Mouse (Mus musculus): ENCODE results near the gene Otulinl. TPM values are rescaled to one million over a fixed set of nuclear protein-coding genes. Genes with fewer than 3 reads are reported as not detected.
A peak's percentile ranks its signal among the peaks of the same experiment; 100 is the strongest.
"Not testable (repeated sequence)": the region's sequence is repeated elsewhere in the genome, so short reads cannot be mapped to it uniquely, and the experiment has no call there.

Otulinl gene
- polyA plus RNA-seq (2011; ENCODE audit: insufficient read depth, insufficient read length, low replicate concordance, missing spikeins) = 6.6 and 12.2 TPM in 2 replicates

GRCm38 (mm10) chr15:27681419-27682187 is at the start of gene Otulinl:
TSS of gene Otulinl (minus strand) at chr15:27681579.
- H3K4me3 ChIP-seq (replicated peaks; ENCODE audit: control insufficient read depth, low read depth, low read length) = peak within 1 kb of the TSS; percentile 71
- H3K27ac ChIP-seq (ENCODE audit: control insufficient read depth, insufficient read depth, low read depth, low read length, poor library complexity) = peak within 1 kb of the TSS; percentile 77
- peaks cover 2% of the 10 kb centered on the region; the same call in 1 of the 2 replicates for H3K4me1 ChIP-seq (ENCODE audit: control insufficient read depth, insufficient read depth, low read length)
- no peak for TF ChIP-seq CTCF (IDR thresholded peaks at IDR 0.05; ENCODE audit: control insufficient read depth, insufficient read depth, low read length)
- peak; percentile 61; the same call in 1 of the 2 replicates for TF ChIP-seq POLR2A (IDR thresholded peaks at IDR 0.05; ENCODE audit: borderline replicate concordance, control insufficient read depth, low read depth, low read length)
- WGBS = 2% methylated on average over 59 of the region's 59 CpGs

- H3K4me3 ChIP-seq (replicated peaks; ENCODE audit: control insufficient read depth, low read depth, low read length) = no peak overlapping the region
- no peak overlapping the region for H3K27ac ChIP-seq (ENCODE audit: control insufficient read depth, insufficient read depth, low read depth, low read length, poor library complexity)
- TF ChIP-seq POLR2A (IDR thresholded peaks at IDR 0.05; ENCODE audit: borderline replicate concordance, control insufficient read depth, low read depth, low read length) (no peak), CTCF (IDR thresholded peaks at IDR 0.05; ENCODE audit: control insufficient read depth, insufficient read depth, low read length) (no peak)
- H3K4me1 ChIP-seq (ENCODE audit: control insufficient read depth, insufficient read depth, low read length) = peaks cover 5% of the 10 kb centered on the region; the same call in 1 of the 2 replicates
- 21% methylated on average over 6 of the region's 6 CpGs for WGBS
Observed at GRCm38 (mm10) chr15:27726228-27726627, 44.8 kb upstream of the Otulinl start.

- H3K27ac ChIP-seq (ENCODE audit: control insufficient read depth, insufficient read depth, low read depth, low read length, poor library complexity) = 0 out of 2 replicates have a peak overlapping the region, but pooled peaks have one; percentile 10
Observed at GRCm38 (mm10) chr15:27724796-27725680, 43.7 kb upstream of the Otulinl start.

GRCm38 (mm10) chr15:27724298-27724697 is 42.9 kb upstream of the Otulinl start:
- WGBS = 17% methylated on average over 6 of the region's 6 CpGs
- no peak overlapping the region for H3K27ac ChIP-seq (ENCODE audit: control insufficient read depth, insufficient read depth, low read depth, low read length, poor library complexity)
- peaks cover 5% of the 10 kb centered on the region; the same call in 1 of the 2 replicates for H3K4me1 ChIP-seq (ENCODE audit: control insufficient read depth, insufficient read depth, low read length)
- TF ChIP-seq POLR2A (IDR thresholded peaks at IDR 0.05; ENCODE audit: borderline replicate concordance, control insufficient read depth, low read depth, low read length) (no peak), CTCF (IDR thresholded peaks at IDR 0.05; ENCODE audit: control insufficient read depth, insufficient read depth, low read length) (no peak)
- H3K4me3 ChIP-seq (replicated peaks; ENCODE audit: control insufficient read depth, low read depth, low read length) = no peak overlapping the region

More at GRCm38 (mm10) chr15:27724796-27725680, 43.7 kb upstream of the Otulinl start:
- Histone ChIP-seq H3K4me1 (ENCODE audit: control insufficient read depth, insufficient read depth, low read length) (peaks cover 5% of the 10 kb centered on the region; the same call in 1 of the 2 replicates), H3K4me3 (replicated peaks; ENCODE audit: control insufficient read depth, low read depth, low read length) (no peak overlapping the region)
- TF ChIP-seq POLR2A (IDR thresholded peaks at IDR 0.05; ENCODE audit: borderline replicate concordance, control insufficient read depth, low read depth, low read length) (no peak), CTCF (IDR thresholded peaks at IDR 0.05; ENCODE audit: control insufficient read depth, insufficient read depth, low read length) (no peak)
- 20% methylated on average over 9 of the region's 9 CpGs for WGBS

GRCm38 (mm10) chr15:27723746-27724145 is 42.4 kb upstream of the Otulinl start:
- Histone ChIP-seq H3K27ac (ENCODE audit: control insufficient read depth, insufficient read depth, low read depth, low read length, poor library complexity) (no peak overlapping the region), H3K4me3 (replicated peaks; ENCODE audit: control insufficient read depth, low read depth, low read length) (no peak overlapping the region), H3K4me1 (ENCODE audit: control insufficient read depth, insufficient read depth, low read length) (peaks cover 5% of the 10 kb centered on the region; the same call in 1 of the 2 replicates)
- TF ChIP-seq CTCF (IDR thresholded peaks at IDR 0.05; ENCODE audit: control insufficient read depth, insufficient read depth, low read length) = no peak
- no peak for TF ChIP-seq POLR2A (IDR thresholded peaks at IDR 0.05; ENCODE audit: borderline replicate concordance, control insufficient read depth, low read depth, low read length)
- 56% methylated on average over 6 of the region's 6 CpGs for WGBS

- not testable (repeated sequence) for H3K4me1 ChIP-seq (ENCODE audit: control insufficient read depth, insufficient read depth, low read length); H3K27ac ChIP-seq (ENCODE audit: control insufficient read depth, insufficient read depth, low read depth, low read length, poor library complexity); H3K4me3 ChIP-seq (replicated peaks; ENCODE audit: control insufficient read depth, low read depth, low read length)
- 82% methylated on average over 8 of the region's 8 CpGs for WGBS
Observed at GRCm38 (mm10) chr15:27720297-27720696, 38.9 kb upstream of the Otulinl start.

GRCm38 (mm10) chr15:27718668-27719067 is 37.3 kb upstream of the Otulinl start:
- TF ChIP-seq POLR2A (IDR thresholded peaks at IDR 0.05; ENCODE audit: borderline replicate concordance, control insufficient read depth, low read depth, low read length) (no peak), CTCF (IDR thresholded peaks at IDR 0.05; ENCODE audit: control insufficient read depth, insufficient read depth, low read length) (no peak)
- Histone ChIP-seq H3K4me3 (replicated peaks; ENCODE audit: control insufficient read depth, low read depth, low read length) (no peak overlapping the region), H3K4me1 (ENCODE audit: control insufficient read depth, insufficient read depth, low read length) (no peaks in the 10 kb centered on the region), H3K27ac (ENCODE audit: control insufficient read depth, insufficient read depth, low read depth, low read length, poor library complexity) (no peak overlapping the region)
- 66% methylated on average over 7 of the region's 7 CpGs for WGBS

GRCm38 (mm10) chr15:27715331-27715730 is 34.0 kb upstream of the Otulinl start:
- TF ChIP-seq CTCF (IDR thresholded peaks at IDR 0.05; ENCODE audit: control insufficient read depth, insufficient read depth, low read length) (peak; percentile 28; the same call in 1 of the 2 replicates), POLR2A (IDR thresholded peaks at IDR 0.05; ENCODE audit: borderline replicate concordance, control insufficient read depth, low read depth, low read length) (no peak)
- no peaks in the 10 kb centered on the region for H3K4me1 ChIP-seq (ENCODE audit: control insufficient read depth, insufficient read depth, low read length)
- no peak overlapping the region for H3K27ac ChIP-seq (ENCODE audit: control insufficient read depth, insufficient read depth, low read depth, low read length, poor library complexity)
- H3K4me3 ChIP-seq (replicated peaks; ENCODE audit: control insufficient read depth, low read depth, low read length) = no peak overlapping the region
- 19% methylated on average over 3 of the region's 3 CpGs for WGBS
